Mouse (Mus musculus) CH12.LX (cell line): ENCODE results near the gene Vdac1.

Source experiments
- CTCF ChIP-seq, 2 experiments: IDR thresholded peaks in 1 of 2; conservative IDR thresholded peaks in 1 of 2; 2 replicates each; pipeline ENCODE4 v1.5.1; 2011 to 2012; ENCODE audit warnings: low read depth in 2 of 2, low read length in 2 of 2, improper control_type of control experiment in 1 of 2, inconsistent platforms in 1 of 2, mild to moderate bottlenecking in 1 of 2, moderate library complexity in 1 of 2
- EP300 ChIP-seq: IDR thresholded peaks from 2 replicates; pipeline ENCODE4 v1.6.1; 2011; ENCODE audit warnings: low read length, improper control_type of control experiment
- MAFK ChIP-seq: IDR thresholded peaks from 2 replicates; pipeline ENCODE4 v1.6.1; 2011; ENCODE audit warnings: low read length, improper control_type of control experiment; ENCODE audit not compliant: insufficient replicate concordance
- POLR2A ChIP-seq: IDR thresholded peaks from 2 replicates; pipeline ENCODE4 v1.6.1; 2011; ENCODE audit warnings: low read depth, mild to moderate bottlenecking, improper control_type of control experiment, low read length
- POLR2AphosphoS2 ChIP-seq: IDR thresholded peaks from 2 replicates; pipeline ENCODE4 v1.6.1; 2011; ENCODE audit warnings: low read depth, low read length, improper control_type of control experiment
- RAD21 ChIP-seq: IDR thresholded peaks from 2 replicates; pipeline ENCODE4 v1.6.1; 2011; ENCODE audit warnings: low read depth, mild to moderate bottlenecking, low read length, improper control_type of control experiment, moderate library complexity
- RCOR1 ChIP-seq: conservative IDR thresholded peaks from 2 replicates; pipeline ENCODE4 v1.6.1; 2012; ENCODE audit warnings: low read depth, mild to moderate bottlenecking, inconsistent platforms, low read length, improper control_type of control experiment
- SIN3A ChIP-seq: IDR thresholded peaks from 2 replicates; pipeline ENCODE4 v1.6.1; 2012; ENCODE audit warnings: low read length, improper control_type of control experiment, inconsistent platforms
- ZMIZ1 ChIP-seq: IDR thresholded peaks from 2 replicates; pipeline ENCODE4 v1.6.1; 2012; ENCODE audit warnings: low read depth, mild to moderate bottlenecking, inconsistent platforms, low read length, improper control_type of control experiment

DNA sequence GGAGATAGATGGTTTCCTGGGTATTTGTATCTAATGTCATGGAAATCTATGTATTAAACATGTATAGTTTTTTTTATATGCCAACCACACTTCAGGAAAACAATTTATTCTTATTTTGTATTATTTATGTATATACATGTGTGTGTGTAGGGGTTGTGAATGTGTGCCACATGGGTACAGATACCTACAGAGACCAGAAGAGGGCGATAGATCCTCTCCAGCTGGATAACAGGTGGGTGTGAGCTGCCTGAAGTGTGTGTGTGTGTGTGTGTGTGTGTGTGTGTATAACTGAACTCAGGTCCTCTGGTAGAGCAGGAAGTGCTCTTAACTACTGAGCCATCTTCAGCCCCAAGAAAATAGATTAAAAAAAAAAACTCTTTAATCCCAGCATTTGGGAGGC is 5.1 kb upstream of the Vdac1 start:
- TF ChIP-seq POLR2AphosphoS2: no peak
- TF ChIP-seq CTCF (conservative IDR thresholded peaks at IDR 0.05 in 1 of 2, IDR thresholded peaks at IDR 0.05 in 1 of 2; ENCODE audit: low read depth in 2 of 2, low read length in 2 of 2): peak in 1 of 2 experiments; percentile 32; a peak in 2 of 4 replicates
- no peak for TF ChIP-seq POLR2A
- no peak for TF ChIP-seq MAFK
- TF ChIP-seq SIN3A: no peak
- no peak for TF ChIP-seq EP300
- no peak for TF ChIP-seq RCOR1
- no peak for TF ChIP-seq ZMIZ1
- no peak for TF ChIP-seq RAD21
